Mouse (Mus musculus) megakaryocyte-erythroid progenitor cell, adult 5-6 weeks (primary cell): ENCODE measurements around the gene Hoxc5. TPM values are rescaled to one million over a fixed set of nuclear protein-coding genes. Genes with fewer than 3 reads are reported as not detected.
A peak's percentile ranks its signal among the peaks of the same experiment; 100 is the strongest.

Experiments used
- ATAC-seq: replicated peaks from 2 replicates; pipeline ENCODE4 v1.8.0; 2016; ENCODE audit warnings: mild to moderate bottlenecking, inconsistent platforms; ENCODE audit not compliant: severe bottlenecking, poor library complexity, low FRiP score, low TSS enrichment
- total RNA-seq, 2 experiments: library from RNA; stranded (forward) in 1 of 2; stranded (reverse) in 1 of 2; fragments of 200-1000, 215-1000 nt in 1 of 2; fragments of >200 nt in 1 of 2; fragmentation: Nextera tagmentation in 1 of 2; gene quantifications; 2 replicates each; pipeline ENCODE4 v1.2.3; 2014 to 2017

Hoxc5 gene
- total RNA-seq, 2 experiments from 2014 or later, result not detected

DNA sequence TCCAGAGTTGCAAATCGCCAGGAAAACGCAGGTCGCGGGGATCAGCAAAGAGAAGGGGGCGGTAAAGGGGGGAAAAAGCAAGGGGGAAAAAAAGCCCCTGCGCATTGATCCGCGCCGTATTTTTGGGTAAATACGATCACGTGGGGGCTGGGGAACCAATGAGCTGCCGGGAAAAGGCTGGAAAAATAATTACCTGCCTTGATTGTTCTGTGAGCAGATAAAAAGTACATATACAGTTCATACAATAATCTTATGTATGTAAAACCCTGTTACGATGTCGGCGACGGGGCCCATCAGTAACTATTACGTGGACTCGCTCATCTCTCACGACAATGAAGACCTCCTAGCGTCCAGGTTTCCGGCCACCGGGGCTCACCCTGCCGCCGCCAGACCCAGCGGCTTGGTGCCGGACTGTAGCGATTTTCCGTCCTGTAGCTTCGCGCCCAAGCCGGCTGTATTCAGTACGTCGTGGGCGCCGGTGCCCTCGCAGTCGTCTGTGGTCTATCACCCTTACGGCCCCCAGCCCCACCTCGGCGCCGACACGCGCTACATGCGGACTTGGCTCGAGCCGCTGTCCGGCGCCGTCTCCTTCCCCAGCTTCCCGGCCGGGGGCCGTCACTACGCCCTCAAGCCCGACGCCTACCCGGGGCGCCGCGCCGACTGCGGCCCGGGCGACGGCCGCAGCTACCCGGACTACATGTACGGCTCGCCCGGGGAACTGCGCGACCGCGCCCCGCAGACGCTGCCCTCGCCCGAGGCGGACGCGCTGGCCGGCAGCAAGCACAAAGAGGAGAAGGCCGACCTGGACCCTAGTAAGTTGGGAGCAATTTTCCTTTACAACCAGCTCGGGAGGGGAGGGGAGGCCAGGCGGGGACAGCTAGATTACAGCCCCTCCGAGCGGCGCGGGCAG lies 14.4 kb downstream of the Hoxc5 start:
- ATAC-seq, result no peak; the same call in 1 of the 2 replicates

DNA sequence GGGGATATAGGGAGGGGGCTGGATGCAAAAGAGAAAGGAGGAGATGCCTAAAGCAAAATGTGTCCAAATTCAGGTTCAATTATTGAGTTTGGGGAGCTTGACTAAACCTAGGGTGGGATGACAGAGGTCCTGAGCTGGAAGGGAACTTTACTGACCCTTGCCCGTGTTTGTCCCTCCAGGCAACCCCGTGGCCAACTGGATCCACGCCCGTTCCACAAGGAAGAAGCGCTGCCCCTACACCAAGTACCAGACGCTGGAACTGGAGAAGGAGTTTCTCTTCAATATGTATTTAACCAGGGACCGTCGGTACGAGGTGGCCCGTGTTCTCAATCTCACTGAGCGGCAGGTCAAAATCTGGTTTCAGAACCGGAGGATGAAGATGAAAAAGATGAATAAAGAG lies 16.5 kb downstream of the Hoxc5 start:
- no peak for ATAC-seq

DNA sequence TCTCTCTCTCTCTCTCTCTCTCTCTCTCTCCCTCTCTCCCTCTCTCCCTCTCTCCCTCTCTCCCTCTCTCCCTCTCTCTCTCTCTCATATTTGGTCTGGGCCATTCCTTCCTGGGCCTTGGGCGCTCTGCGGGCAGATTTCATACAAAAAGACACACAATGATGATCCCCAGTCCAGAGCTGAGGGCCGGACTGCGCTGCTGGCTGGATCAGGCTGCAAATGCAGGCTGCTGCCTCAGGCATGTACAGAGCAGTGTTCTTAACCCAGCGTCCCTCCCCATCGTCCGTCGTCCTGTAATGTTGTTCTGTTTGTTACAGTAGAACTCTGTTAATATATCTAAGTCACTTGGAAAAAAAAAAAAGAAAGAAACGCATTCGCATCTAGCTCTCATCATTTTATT lies 17.3 kb downstream of the Hoxc5 start:
- ATAC-seq, result no peak

DNA sequence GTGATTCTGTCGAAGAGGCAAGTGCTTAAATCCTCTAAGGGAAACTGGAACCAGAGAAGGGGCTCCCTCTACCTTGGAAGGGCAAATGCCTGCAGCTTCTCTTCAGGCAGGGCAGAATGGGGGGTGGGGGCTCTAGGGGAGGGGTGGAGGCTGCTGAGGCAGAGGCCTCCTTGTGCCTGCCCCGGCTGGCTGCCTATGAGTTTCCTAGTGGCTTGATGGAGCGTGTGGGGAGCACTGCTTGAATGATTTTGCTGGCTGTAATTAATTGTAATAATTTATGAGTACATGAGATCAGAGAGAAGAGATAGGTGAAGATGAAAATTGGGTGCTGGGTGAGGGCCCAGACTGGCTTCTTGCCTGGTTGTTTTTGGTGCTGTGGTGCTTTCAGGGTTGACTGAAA lies 17.7 kb downstream of the Hoxc5 start:
- no peak for ATAC-seq

GRCm38 (mm10) chr15:102987124-102987833 lies 20.0 kb downstream of the Hoxc5 start:
- peak; percentile 80 for ATAC-seq

DNA sequence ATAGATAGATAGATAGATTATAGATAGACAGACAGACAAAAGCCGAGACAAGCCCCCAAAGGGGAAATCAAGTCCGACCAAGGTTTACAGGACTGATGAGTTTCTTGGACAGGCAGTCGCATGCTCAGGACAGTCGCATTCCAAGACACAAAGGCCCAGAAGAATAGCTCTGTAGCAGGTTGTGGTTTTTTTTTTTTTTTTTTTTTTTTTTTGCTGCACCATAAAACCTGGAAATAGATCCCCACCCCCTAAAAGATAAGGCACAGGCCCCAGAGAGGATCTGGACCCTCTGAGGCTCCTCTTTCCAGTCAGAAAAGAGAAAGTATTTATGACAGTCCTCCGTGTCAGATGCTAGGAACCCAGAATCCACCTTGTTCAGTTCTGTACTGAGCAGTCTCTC lies 20.8 kb downstream of the Hoxc5 start:
- ATAC-seq, result no peak

GRCm38 (mm10) chr15:102990461-102991397 lies 23.5 kb downstream of the Hoxc5 start, which contains the start of gene Hoxc8:
Gene Hoxc8 (plus strand): TSS chr15:102990607.
- no peak for ATAC-seq

- ATAC-seq, result no peak
These were observed 24.5 kb downstream of the Hoxc5 start for GRCm38 (mm10) chr15:102991782-102992181.

- ATAC-seq, result no peak
These were observed 25.0 kb downstream of the Hoxc5 start for GRCm38 (mm10) chr15:102992206-102992605.

GRCm38 (mm10) chr15:102992863-102993262 lies 25.6 kb downstream of the Hoxc5 start:
- no peak for ATAC-seq

- ATAC-seq, result no peak
These were observed 29.3 kb downstream of the Hoxc5 start for GRCm38 (mm10) chr15:102996548-102996947.

DNA sequence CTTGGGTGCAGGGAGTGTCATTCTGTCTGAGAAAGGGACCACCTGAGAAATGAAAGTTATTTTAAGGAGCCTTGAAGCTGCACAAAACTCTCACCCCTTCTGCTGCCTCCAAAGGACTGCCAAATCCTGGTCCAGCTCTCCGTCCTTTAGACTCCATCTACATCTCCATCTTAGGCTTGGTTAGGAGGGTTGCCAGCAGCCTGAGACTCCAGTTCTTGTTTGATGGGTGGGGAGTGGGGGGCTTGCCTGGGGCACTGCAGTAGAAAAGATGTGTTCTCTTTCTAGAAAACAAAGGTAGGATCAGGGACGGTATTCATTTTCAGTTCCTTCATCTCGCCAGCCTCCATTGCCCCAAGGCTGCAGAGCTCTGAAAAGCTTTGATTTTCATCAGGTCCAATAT lies 30.2 kb downstream of the Hoxc5 start:
- ATAC-seq, result no peak

DNA sequence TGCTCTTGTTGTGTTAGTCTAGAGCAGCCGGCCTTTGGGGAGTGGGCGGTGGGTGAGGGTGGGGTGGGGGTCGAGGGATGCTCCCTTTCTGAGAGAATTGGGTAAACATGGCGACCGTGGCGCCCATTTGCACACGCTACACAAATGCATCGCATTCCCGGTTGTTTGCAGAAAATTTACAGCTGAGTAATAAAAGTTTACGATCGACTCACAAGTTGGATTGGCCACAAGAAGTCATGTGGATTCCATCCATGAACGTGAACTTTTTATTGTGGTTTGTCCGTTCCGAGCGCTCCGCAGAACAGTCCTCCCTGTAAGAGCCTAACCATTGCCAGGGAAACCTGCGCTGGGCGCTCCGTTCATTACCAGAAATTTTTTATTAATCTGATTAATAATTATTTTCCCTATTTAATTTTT lies 30.7 kb downstream of the Hoxc5 start, which contains the start of gene Hoxc6:
TSS of gene Hoxc6 (plus strand) at position 319 of the 417 bp plus-strand sequence.
- ATAC-seq, result no peak

- no peak for ATAC-seq
These were observed 31.5 kb downstream of the Hoxc5 start for GRCm38 (mm10) chr15:102998608-102999182.

- peak; percentile 46 for ATAC-seq
These were observed 32.1 kb downstream of the Hoxc5 start for GRCm38 (mm10) chr15:102999183-102999831.

- ATAC-seq, result no peak
These were observed 32.7 kb downstream of the Hoxc5 start for GRCm38 (mm10) chr15:102999955-103000354.

GRCm38 (mm10) chr15:103000501-103000901 lies 33.3 kb downstream of the Hoxc5 start:
- ATAC-seq, result no peak

DNA sequence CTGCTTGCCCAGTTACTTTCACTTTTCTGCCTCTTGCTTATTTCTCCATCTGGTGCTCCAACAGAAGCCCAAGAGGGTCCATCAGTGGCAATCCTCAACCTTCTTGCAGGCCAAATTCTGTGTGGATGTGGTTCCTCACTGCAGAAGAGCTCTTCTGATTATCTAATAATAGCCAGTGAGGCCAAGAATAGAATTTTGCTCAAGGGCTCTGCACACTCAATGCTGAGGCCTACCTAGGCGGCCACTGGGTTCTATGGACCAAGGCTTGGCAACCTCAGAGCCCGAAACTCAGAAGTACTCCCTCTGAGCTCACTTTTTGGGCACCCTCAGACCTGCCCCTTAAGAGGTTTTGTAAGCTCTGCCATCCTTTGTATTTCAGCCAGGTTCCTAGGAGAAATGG lies 34.1 kb downstream of the Hoxc5 start:
- ATAC-seq, result no peak

DNA sequence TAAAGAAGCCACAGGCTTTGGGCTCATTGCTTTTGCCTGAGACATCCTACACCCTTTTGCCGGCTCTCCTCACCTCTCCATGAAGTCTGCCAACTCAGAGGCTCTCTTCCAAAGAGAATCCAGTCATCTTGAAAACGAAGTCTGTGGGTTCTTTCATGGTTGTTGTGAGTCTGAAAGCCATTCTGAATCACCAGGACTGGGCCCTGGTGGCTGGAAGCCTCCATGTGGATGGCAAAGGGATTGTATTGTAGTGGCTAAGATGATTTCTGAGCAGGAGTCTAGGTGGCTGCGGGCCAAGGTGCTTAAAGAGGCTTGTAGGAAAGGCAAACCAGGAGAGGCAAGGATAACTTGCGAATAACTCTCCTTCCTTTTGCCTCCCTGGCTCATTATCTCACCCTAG lies 34.9 kb downstream of the Hoxc5 start:
- ATAC-seq, result no peak
